Mouse (Mus musculus) B cell, adult 67 days (primary cell): ENCODE measurements around the gene Hnrnpll. TPM values are rescaled to one million over a fixed set of nuclear protein-coding genes. Genes with fewer than 3 reads are reported as not detected.

Experiments used
- total RNA-seq, 2 experiments: library from RNA; stranded (reverse); gene quantifications; 4 replicates each; pipeline ENCODE4 v1.2.4; 2023

Gene Hnrnpll
- under 1 TPM; 0.39 to 0.64 TPM for total RNA-seq

GRCm38 (mm10) chr17:80061783-80062619 is at the start of gene Hnrnpll:
Gene Hnrnpll, minus strand, starts transcription at chr17:80062334.

Other genes with a start within 250 kb of the Hnrnpll start
- 10 to 100 TPM; 42.9 to 53.3 TPM for gene Atl2, start 166.2 kb downstream of the Hnrnpll start, total RNA-seq
- 1 to 10 TPM; 1.2 to 2.5 TPM for gene Galm, start 65.1 kb upstream of the Hnrnpll start, total RNA-seq
- 100 to 1,000 TPM; 338 to 375 TPM for gene Srsf7, start 145.0 kb upstream of the Hnrnpll start, total RNA-seq
- gene Ttc39d, start 145.1 kb upstream of the Hnrnpll start, total RNA-seq: not detected
- 1 to 10 TPM; 3.4 to 4.9 TPM for gene Gemin6, start 162.1 kb upstream of the Hnrnpll start, total RNA-seq
- gene Morn2, start 227.9 kb upstream of the Hnrnpll start, total RNA-seq: 1 to 10 TPM; 3.2 to 4.0 TPM
- gene Dhx57, start 228.1 kb upstream of the Hnrnpll start, total RNA-seq: 10 to 100 TPM; 51.4 to 56.8 TPM
- gene Arhgef33, start 245.1 kb upstream of the Hnrnpll start, total RNA-seq: not detected